Mouse (Mus musculus) neural tube, embryonic 15.5 days (tissue): ENCODE measurements at regions not wholly inside any gene's neighbourhood (a gene's known extent, or its start where the extent isn't known, plus 50 kb on each side); places are given as distances from the start of the nearest gene placed in this dataset.

Source experiments
- ATAC-seq: fragments of 200-750 bp; cut with Nextera tagmentation; 2 replicates; pipeline ENCODE4 v1.8.0; 2017; ENCODE audit warnings: mild to moderate bottlenecking, moderate TSS enrichment, moderate library complexity; ENCODE audit not compliant: low FRiP score
- H3K27ac ChIP-seq: fragments of 300-500 bp; sonication (generic); replicated peaks from 2 replicates; pipeline ENCODE4 v1.5.1; 2015; ENCODE audit warnings: mild to moderate bottlenecking, inconsistent platforms
- H3K27me3 ChIP-seq: fragments of 300-500 bp; sonication (generic); replicated peaks from 2 replicates; pipeline ENCODE4 v1.6.1; 2015; ENCODE audit warnings: inconsistent platforms
- H3K36me3 ChIP-seq: fragments of 300-500 bp; sonication (generic); 2 replicates; pipeline ENCODE4 v1.6.1; 2015; ENCODE audit warnings: inconsistent platforms
- H3K4me1 ChIP-seq: fragments of 300-500 bp; sonication (generic); 2 replicates; pipeline ENCODE4 v1.6.1; 2015; ENCODE audit warnings: inconsistent platforms
- H3K4me2 ChIP-seq: fragments of 300-500 bp; sonication (generic); 2 replicates; pipeline ENCODE4 v1.6.1; 2015; ENCODE audit warnings: inconsistent platforms, mild to moderate bottlenecking, moderate library complexity
- H3K4me3 ChIP-seq: fragments of 300-500 bp; sonication (generic); replicated peaks from 2 replicates; pipeline ENCODE4 v1.5.1; 2015; ENCODE audit warnings: mild to moderate bottlenecking, inconsistent platforms
- H3K9ac ChIP-seq: fragments of 300-500 bp; sonication (generic); replicated peaks from 2 replicates; pipeline ENCODE4 v1.6.1; 2015; ENCODE audit warnings: mild to moderate bottlenecking, inconsistent platforms
- H3K9me3 ChIP-seq: fragments of 300-500 bp; sonication (generic); replicated peaks from 2 replicates; pipeline ENCODE4 v1.6.1; 2016; ENCODE audit warnings: inconsistent platforms
- WGBS: fragments of 180-500 bp; shearing (Covaris S2); methylation state at CpG from one replicate; pipeline ENCODE4 v1.1.7; 2015; ENCODE audit warnings: mixed read lengths; 5-methylcytosine and 5-hydroxymethylcytosine counted together

GRCm38 (mm10) chr8:10754232-10754985 lies 253.8 kb downstream of the Irs2 start:
- H3K9ac ChIP-seq, result no peak overlapping the region
- H3K9me3 ChIP-seq, result no peaks in the 10 kb centered on the region
- H3K27ac ChIP-seq, result no peak overlapping the region
- H3K27me3 ChIP-seq, result no peaks in the 10 kb centered on the region
- H3K4me3 ChIP-seq, result no peak overlapping the region
- ATAC-seq, result no peak
- no peaks in the 10 kb centered on the region for H3K36me3 ChIP-seq
- H3K4me1 ChIP-seq, result no peaks in the 10 kb centered on the region
- whole genome bisulfite sequencing, result 51% methylated on average over 13 of the region's 13 CpGs
- no peak overlapping the region for H3K4me2 ChIP-seq

- no peak overlapping the region for H3K4me3 ChIP-seq
- H3K9me3 ChIP-seq, result no peaks in the 10 kb centered on the region
- no peaks in the 10 kb centered on the region for H3K27me3 ChIP-seq
- H3K36me3 ChIP-seq, result no peaks in the 10 kb centered on the region
- no peaks in the 10 kb centered on the region for H3K4me1 ChIP-seq
- ATAC-seq, result no peak
- no peak overlapping the region for H3K4me2 ChIP-seq
- 72% methylated on average over 6 of the region's 6 CpGs for WGBS
- H3K9ac ChIP-seq, result no peak overlapping the region
- H3K27ac ChIP-seq, result no peak overlapping the region
Observed at GRCm38 (mm10) chr8:10753056-10753455, 255.2 kb downstream of the Irs2 start.

GRCm38 (mm10) chr8:10747150-10747549 lies 261.1 kb downstream of the Irs2 start:
- 87% methylated on average over 2 of the region's 2 CpGs for WGBS
- no peak overlapping the region for H3K4me2 ChIP-seq
- ATAC-seq, result no peak
- H3K9ac ChIP-seq, result no peak overlapping the region
- no peaks in the 10 kb centered on the region for H3K27me3 ChIP-seq
- no peak overlapping the region for H3K27ac ChIP-seq
- no peaks in the 10 kb centered on the region for H3K36me3 ChIP-seq
- H3K4me1 ChIP-seq, result peaks cover 8% of the 10 kb centered on the region; the same call in 1 of the 2 replicates
- no peaks in the 10 kb centered on the region for H3K9me3 ChIP-seq
- H3K4me3 ChIP-seq, result no peak overlapping the region

GRCm38 (mm10) chr8:10743241-10743640 lies 265.0 kb downstream of the Irs2 start:
- H3K4me2 ChIP-seq, result no peak overlapping the region

GRCm38 (mm10) chr8:10740837-10741236 lies 267.4 kb downstream of the Irs2 start:
- no peaks in the 10 kb centered on the region for H3K27me3 ChIP-seq

More at GRCm38 (mm10) chr8:10743241-10743640, 265.0 kb downstream of the Irs2 start:
- no peak for ATAC-seq
- H3K9ac ChIP-seq, result no peak overlapping the region
- H3K9me3 ChIP-seq, result no peaks in the 10 kb centered on the region
- no peaks in the 10 kb centered on the region for H3K36me3 ChIP-seq
- WGBS, result 59% methylated on average over 6 of the region's 6 CpGs
- H3K27me3 ChIP-seq, result no peaks in the 10 kb centered on the region
- peaks cover 8% of the 10 kb centered on the region; the same call in 1 of the 2 replicates for H3K4me1 ChIP-seq
- no peak overlapping the region for H3K27ac ChIP-seq
- H3K4me3 ChIP-seq, result no peak overlapping the region

GRCm38 (mm10) chr8:10738486-10739081 lies 269.7 kb downstream of the Irs2 start:
- Histone ChIP-seq H3K4me1 (peaks cover 7% of the 10 kb centered on the region; the same call in 1 of the 2 replicates), H3K27me3 (no peaks in the 10 kb centered on the region), H3K4me3 (no peak overlapping the region), H3K9me3 (no peaks in the 10 kb centered on the region), H3K9ac (no peak overlapping the region), H3K27ac (0 out of 2 replicates have a peak overlapping the region, but pooled peaks have one; percentile 13), H3K36me3 (no peaks in the 10 kb centered on the region), H3K4me2 (no peak overlapping the region)
- 35% methylated on average over 11 of the region's 11 CpGs for WGBS
- ATAC-seq, result no peak

More at GRCm38 (mm10) chr8:10740837-10741236, 267.4 kb downstream of the Irs2 start:
- WGBS, result 93% methylated on average over 3 of the region's 3 CpGs
- ATAC-seq, result no peak
- no peaks in the 10 kb centered on the region for H3K9me3 ChIP-seq
- H3K27ac ChIP-seq, result no peak overlapping the region
- no peak overlapping the region for H3K4me2 ChIP-seq
- no peak overlapping the region for H3K4me3 ChIP-seq
- no peak overlapping the region for H3K9ac ChIP-seq
- no peaks in the 10 kb centered on the region for H3K36me3 ChIP-seq
- H3K4me1 ChIP-seq, result no peaks in the 10 kb centered on the region

GRCm38 (mm10) chr8:10734746-10735145 lies 273.5 kb downstream of the Irs2 start:
- Histone ChIP-seq H3K4me2 (no peak overlapping the region), H3K27me3 (no peaks in the 10 kb centered on the region), H3K9ac (no peak overlapping the region), H3K4me3 (no peak overlapping the region), H3K9me3 (no peaks in the 10 kb centered on the region), H3K4me1 (peaks cover 7% of the 10 kb centered on the region; the same call in 1 of the 2 replicates), H3K36me3 (no peaks in the 10 kb centered on the region), H3K27ac (no peak overlapping the region)
- no peak for ATAC-seq
- WGBS, result 55% methylated on average over 4 of the region's 4 CpGs

GRCm38 (mm10) chr8:10723332-10723731 lies 284.9 kb downstream of the Irs2 start:
- Histone ChIP-seq H3K27me3 (no peaks in the 10 kb centered on the region), H3K36me3 (no peaks in the 10 kb centered on the region), H3K27ac (no peak overlapping the region), H3K4me1 (peaks cover 8% of the 10 kb centered on the region; the same call in 1 of the 2 replicates), H3K9me3 (no peaks in the 10 kb centered on the region), H3K4me2 (no peak overlapping the region), H3K4me3 (no peak overlapping the region), H3K9ac (no peak overlapping the region)
- no peak for ATAC-seq
- 74% methylated on average over 2 of the region's 2 CpGs for WGBS

GRCm38 (mm10) chr8:10722742-10723141 lies 285.5 kb downstream of the Irs2 start:
- Histone ChIP-seq H3K4me1 (peaks cover 8% of the 10 kb centered on the region; the same call in 1 of the 2 replicates), H3K27me3 (no peaks in the 10 kb centered on the region), H3K4me3 (no peak overlapping the region), H3K9me3 (no peaks in the 10 kb centered on the region), H3K27ac (no peak overlapping the region), H3K9ac (no peak overlapping the region), H3K4me2 (no peak overlapping the region), H3K36me3 (no peaks in the 10 kb centered on the region)
- ATAC-seq, result no peak
- 69% methylated on average over 4 of the region's 4 CpGs for WGBS

GRCm38 (mm10) chr8:10722342-10722741 lies 285.9 kb downstream of the Irs2 start:
- Histone ChIP-seq H3K9me3 (no peaks in the 10 kb centered on the region), H3K4me1 (peaks cover 8% of the 10 kb centered on the region; the same call in 1 of the 2 replicates), H3K4me3 (no peak overlapping the region), H3K4me2 (no peak overlapping the region), H3K36me3 (no peaks in the 10 kb centered on the region), H3K27ac (no peak overlapping the region), H3K27me3 (no peaks in the 10 kb centered on the region), H3K9ac (no peak overlapping the region)
- no peak for ATAC-seq
- 89% methylated on average over 3 of the region's 3 CpGs for WGBS

GRCm38 (mm10) chr8:10721146-10721862 lies 287.0 kb downstream of the Irs2 start:
- Histone ChIP-seq H3K27me3 (no peaks in the 10 kb centered on the region), H3K4me2 (no peak overlapping the region), H3K4me3 (no peak overlapping the region), H3K27ac (no peak overlapping the region), H3K9ac (no peak overlapping the region), H3K36me3 (no peaks in the 10 kb centered on the region), H3K4me1 (peaks cover 8% of the 10 kb centered on the region; the same call in 1 of the 2 replicates), H3K9me3 (no peaks in the 10 kb centered on the region)
- 45% methylated on average over 10 of the region's 10 CpGs for WGBS
- no peak for ATAC-seq
